Mouse (Mus musculus): ENCODE results near the gene Tert. TPM values are rescaled to one million over a fixed set of nuclear protein-coding genes. Genes with fewer than 3 reads are reported as not detected.

Gene Tert
- total and polyA plus RNA-seq, 3 experiments, result 0.05 to 0.18 TPM; not detected in 1

- intact Hi-C loops (cut with DNase I), result loop anchor here (2.0 kb wide), 1 partner anchor 202 kb away; no protein-coding TSS in a partner anchor
- Histone ChIP-seq H3K4me3 (no peak overlapping the region; the same call in 1 of the 2 replicates), H3K27ac (no peak overlapping the region), H3K79me2 (replicated peaks; ENCODE audit: control insufficient read depth, insufficient read depth, low read length) (no peaks in the 10 kb centered on the region), H3K4me1 (ENCODE audit: control insufficient read depth, insufficient read depth, low read length) (no peaks in the 10 kb centered on the region), H3K27me3 (ENCODE audit: control insufficient read depth, insufficient read depth, low read length) (no peaks in the 10 kb centered on the region; the same call in 1 of the 2 replicates), H3K36me3 (ENCODE audit: control insufficient read depth, insufficient read depth, low read length) (no peaks in the 10 kb centered on the region), H3K9ac (ENCODE audit: low read depth, low read length) (no peak overlapping the region)
- TF ChIP-seq EP300 (IDR thresholded peaks at IDR 0.05; ENCODE audit: insufficient read depth, low read depth, low read length) (no peak), POLR2A (IDR thresholded peaks at IDR 0.05; ENCODE audit: insufficient read depth, low read depth, low read length) (no peak), CTCF (IDR thresholded peaks at IDR 0.05) (no peak)
- no peak for DNase-seq
- WGBS, result 46% methylated on average over 6 of the region's 6 CpGs
Measured at GRCm38 (mm10) chr13:73626410-73626744, 334 bp upstream of the Tert start.

- Histone ChIP-seq H3K27ac (no peak overlapping the region), H3K9ac (ENCODE audit: low read depth, low read length) (no peak overlapping the region), H3K4me3 (no peak overlapping the region), H3K79me2 (replicated peaks; ENCODE audit: control insufficient read depth, insufficient read depth, low read length) (no peaks in the 10 kb centered on the region), H3K36me3 (ENCODE audit: control insufficient read depth, insufficient read depth, low read length) (no peaks in the 10 kb centered on the region), H3K4me1 (ENCODE audit: control insufficient read depth, insufficient read depth, low read length) (no peaks in the 10 kb centered on the region), H3K27me3 (ENCODE audit: control insufficient read depth, insufficient read depth, low read length) (no peaks in the 10 kb centered on the region; the same call in 1 of the 2 replicates)
- intact Hi-C loops (cut with DNase I), result no loop called here
- no peak for DNase-seq
- TF ChIP-seq POLR2A (IDR thresholded peaks at IDR 0.05; ENCODE audit: insufficient read depth, low read depth, low read length), result no peak
- TF ChIP-seq CTCF (IDR thresholded peaks at IDR 0.05), result no peak
- no peak for TF ChIP-seq EP300 (IDR thresholded peaks at IDR 0.05; ENCODE audit: insufficient read depth, low read depth, low read length)
- 74% methylated on average over 11 of the region's 11 CpGs for WGBS
Measured at GRCm38 (mm10) chr13:73628586-73629113, 1.9 kb downstream of the Tert start.

- no peak overlapping the region for H3K9ac ChIP-seq (ENCODE audit: low read depth, low read length)
- H3K4me1 ChIP-seq (ENCODE audit: control insufficient read depth, insufficient read depth, low read length), result no peaks in the 10 kb centered on the region
- H3K27ac ChIP-seq, result no peak overlapping the region
- no peak for DNase-seq
- TF ChIP-seq CTCF (IDR thresholded peaks at IDR 0.05) (peak; percentile 20; the same call in 1 of the 2 replicates), POLR2A (IDR thresholded peaks at IDR 0.05; ENCODE audit: insufficient read depth, low read depth, low read length) (no peak)
- intact Hi-C loops (cut with DNase I), result no loop called here
- H3K36me3 ChIP-seq (ENCODE audit: control insufficient read depth, insufficient read depth, low read length), result no peaks in the 10 kb centered on the region
- H3K79me2 ChIP-seq (replicated peaks; ENCODE audit: control insufficient read depth, insufficient read depth, low read length), result no peaks in the 10 kb centered on the region
- no peaks in the 10 kb centered on the region; the same call in 1 of the 2 replicates for H3K27me3 ChIP-seq (ENCODE audit: control insufficient read depth, insufficient read depth, low read length)
- WGBS, result 85% methylated on average over 3 of the region's 3 CpGs
- H3K4me3 ChIP-seq, result no peak overlapping the region
Measured at GRCm38 (mm10) chr13:73631837-73632236, 5.1 kb downstream of the Tert start.

DNA sequence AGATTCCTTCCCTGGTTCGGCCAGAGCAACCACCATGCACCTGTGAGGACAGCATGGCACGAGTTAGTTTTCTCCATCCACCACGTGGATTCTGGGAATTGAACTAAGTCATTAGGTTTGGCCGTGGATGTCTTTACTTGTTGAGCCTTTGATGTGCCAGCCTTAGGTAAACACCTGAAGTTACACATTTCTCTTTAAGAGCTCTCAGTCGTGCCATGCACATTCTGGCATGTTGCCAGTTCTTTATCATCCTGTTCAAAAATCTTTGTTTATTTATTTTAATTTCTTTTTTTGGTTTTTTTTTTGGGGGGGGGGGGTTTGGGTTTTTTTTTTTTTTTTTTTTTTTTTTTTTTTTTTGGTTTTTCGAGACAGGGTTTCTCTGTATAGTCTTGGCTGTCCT, 11.1 kb downstream of the Tert start:
- 81% methylated on average over 5 of the region's 6 CpGs for WGBS

DNA sequence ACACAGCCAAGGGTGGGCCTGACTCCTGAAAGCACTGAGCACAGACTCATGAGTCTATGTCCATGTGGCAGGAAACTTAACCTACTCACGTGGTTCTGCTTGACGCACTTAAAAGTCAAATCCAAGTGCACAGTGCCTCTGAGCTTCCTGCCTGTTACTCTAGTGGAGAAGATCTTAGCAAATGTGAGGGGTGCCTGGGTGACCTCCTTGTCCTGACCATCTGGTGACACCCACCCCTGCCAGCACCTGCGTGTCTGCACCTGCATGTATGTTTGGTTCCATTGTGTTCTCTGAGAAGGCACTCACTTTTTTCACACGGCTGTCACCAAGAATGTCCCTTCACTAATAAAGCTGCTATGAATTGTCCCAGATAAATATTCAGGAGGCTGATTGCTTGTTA, 14.6 kb downstream of the Tert start:
- no peaks in the 10 kb centered on the region for H3K4me1 ChIP-seq (ENCODE audit: control insufficient read depth, insufficient read depth, low read length)
- H3K36me3 ChIP-seq (ENCODE audit: control insufficient read depth, insufficient read depth, low read length), result no peaks in the 10 kb centered on the region
- H3K4me3 ChIP-seq, result no peak overlapping the region
- WGBS, result 77% methylated on average over 4 of the region's 4 CpGs
- no peak for DNase-seq
- no peak overlapping the region for H3K9ac ChIP-seq (ENCODE audit: low read depth, low read length)
- no peaks in the 10 kb centered on the region for H3K79me2 ChIP-seq (replicated peaks; ENCODE audit: control insufficient read depth, insufficient read depth, low read length)
- intact Hi-C loops (cut with DNase I), result no loop called here
- no peaks in the 10 kb centered on the region for H3K27me3 ChIP-seq (ENCODE audit: control insufficient read depth, insufficient read depth, low read length)
- no peak for TF ChIP-seq EP300 (IDR thresholded peaks at IDR 0.05; ENCODE audit: insufficient read depth, low read depth, low read length)
- TF ChIP-seq POLR2A (IDR thresholded peaks at IDR 0.05; ENCODE audit: insufficient read depth, low read depth, low read length), result no peak
- TF ChIP-seq CTCF (IDR thresholded peaks at IDR 0.05), result no peak
- no peak overlapping the region for H3K27ac ChIP-seq

More for the DNA sequence above, 11.1 kb downstream of the Tert start:
- no peaks in the 10 kb centered on the region for H3K4me1 ChIP-seq (ENCODE audit: control insufficient read depth, insufficient read depth, low read length)
- H3K79me2 ChIP-seq (replicated peaks; ENCODE audit: control insufficient read depth, insufficient read depth, low read length), result no peaks in the 10 kb centered on the region
- no peaks in the 10 kb centered on the region for H3K27me3 ChIP-seq (ENCODE audit: control insufficient read depth, insufficient read depth, low read length)
- TF ChIP-seq CTCF (IDR thresholded peaks at IDR 0.05), result no peak
- TF ChIP-seq POLR2A (IDR thresholded peaks at IDR 0.05; ENCODE audit: insufficient read depth, low read depth, low read length), result no peak
- TF ChIP-seq EP300 (IDR thresholded peaks at IDR 0.05; ENCODE audit: insufficient read depth, low read depth, low read length), result no peak
- no peak overlapping the region for H3K4me3 ChIP-seq
- no peaks in the 10 kb centered on the region for H3K36me3 ChIP-seq (ENCODE audit: control insufficient read depth, insufficient read depth, low read length)
- intact Hi-C loops (cut with DNase I), result no loop called here
- no peak overlapping the region for H3K9ac ChIP-seq (ENCODE audit: low read depth, low read length)
- H3K27ac ChIP-seq, result no peak overlapping the region
- no peak for DNase-seq

- WGBS, result 36% methylated on average over 6 of the region's 6 CpGs
- Histone ChIP-seq H3K9ac (ENCODE audit: low read depth, low read length) (no peak overlapping the region), H3K4me3 (no peak overlapping the region), H3K36me3 (ENCODE audit: control insufficient read depth, insufficient read depth, low read length) (no peaks in the 10 kb centered on the region), H3K27me3 (ENCODE audit: control insufficient read depth, insufficient read depth, low read length) (no peaks in the 10 kb centered on the region), H3K4me1 (ENCODE audit: control insufficient read depth, insufficient read depth, low read length) (no peaks in the 10 kb centered on the region), H3K79me2 (replicated peaks; ENCODE audit: control insufficient read depth, insufficient read depth, low read length) (no peaks in the 10 kb centered on the region), H3K27ac (no peak overlapping the region)
- peak; percentile 35 to 36 for DNase-seq
- TF ChIP-seq POLR2A (IDR thresholded peaks at IDR 0.05; ENCODE audit: insufficient read depth, low read depth, low read length), result no peak
- no peak for TF ChIP-seq EP300 (IDR thresholded peaks at IDR 0.05; ENCODE audit: insufficient read depth, low read depth, low read length)
- TF ChIP-seq CTCF (IDR thresholded peaks at IDR 0.05), result peak; percentile 75
- intact Hi-C loops (cut with DNase I), result loop anchor here (2.0 to 5.0 kb wide), 2 partner anchors 44 to 261 kb away; no protein-coding TSS in a partner anchor
Measured at GRCm38 (mm10) chr13:73646397-73647087, 19.8 kb downstream of the Tert start.
